Mouse (Mus musculus) cerebellum, adult 11-12 months (tissue): ENCODE measurements around the gene Dcst1.

ENCODE experiments used
- DNase-seq: peaks from one replicate; pipeline ENCODE4 v3.0.0; 2022

Gene Dcst1

DNA sequence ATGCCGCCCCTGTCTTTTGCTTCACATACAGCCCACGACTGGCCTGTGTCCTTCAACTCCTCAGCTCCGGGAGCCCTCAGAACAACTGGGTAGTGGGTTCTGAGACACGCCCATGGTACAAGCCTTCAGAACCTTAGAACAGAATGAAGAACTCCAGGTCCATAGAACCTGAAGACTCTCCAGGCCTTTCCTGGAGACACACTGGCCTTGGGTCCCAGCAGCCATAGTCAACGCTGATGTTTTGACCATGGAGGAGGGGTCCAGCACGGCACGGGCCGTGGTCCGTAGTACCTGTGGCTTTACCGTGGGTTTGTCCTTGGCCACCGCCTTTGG is at the start of gene Dcst1:
Gene Dcst1 (minus strand): TSS at position 101 of the 333 bp plus-strand sequence.
- DNase-seq, result no peak

DNA sequence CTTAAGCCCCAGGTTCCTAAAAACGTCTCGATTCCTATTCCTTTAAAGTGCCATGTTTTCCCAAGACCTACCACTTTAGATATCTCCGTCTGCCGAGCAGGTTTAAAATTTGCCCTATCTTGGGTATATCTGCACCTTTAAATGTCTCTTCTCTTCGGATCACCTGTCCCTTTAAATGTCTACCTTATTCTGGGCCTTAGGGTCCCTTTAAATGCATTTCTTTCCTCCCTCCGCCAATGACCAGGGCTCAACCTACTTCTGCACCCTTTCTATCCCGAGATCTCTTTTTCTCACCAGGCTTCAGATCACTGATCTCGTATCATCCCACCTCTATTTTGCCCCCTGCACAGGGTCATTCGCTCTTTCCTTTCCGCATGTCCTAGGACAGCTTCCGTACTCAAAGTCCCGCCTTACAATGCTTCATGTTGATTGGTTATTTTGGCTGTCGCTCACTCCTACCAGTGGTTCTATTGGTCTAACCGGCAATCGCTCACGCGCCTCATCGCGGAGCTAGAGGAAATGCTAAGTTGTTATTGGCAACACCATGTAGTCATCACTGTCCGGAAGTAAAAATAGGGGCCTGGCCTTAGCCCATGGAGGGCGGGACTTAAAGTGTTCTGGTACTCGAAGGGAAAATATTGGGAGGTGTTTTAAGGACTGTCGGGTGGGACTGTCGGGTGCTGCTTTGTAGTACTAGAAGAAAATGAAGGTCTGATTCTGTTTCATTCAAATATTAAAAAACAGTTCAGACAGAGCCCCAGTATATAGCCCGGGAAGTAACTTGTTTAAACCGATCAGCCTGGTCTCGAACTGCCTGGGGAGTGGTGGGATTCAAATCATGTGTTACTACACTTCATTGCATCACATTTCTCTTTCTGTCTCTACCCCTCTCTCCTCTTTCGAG is 46.7 kb upstream of the Dcst1 start, which contains the start of gene Flad1:
Gene Flad1 (minus strand): TSS at position 381 of the 904 bp plus-strand sequence.
- DNase-seq, result peak; percentile 99

DNA sequence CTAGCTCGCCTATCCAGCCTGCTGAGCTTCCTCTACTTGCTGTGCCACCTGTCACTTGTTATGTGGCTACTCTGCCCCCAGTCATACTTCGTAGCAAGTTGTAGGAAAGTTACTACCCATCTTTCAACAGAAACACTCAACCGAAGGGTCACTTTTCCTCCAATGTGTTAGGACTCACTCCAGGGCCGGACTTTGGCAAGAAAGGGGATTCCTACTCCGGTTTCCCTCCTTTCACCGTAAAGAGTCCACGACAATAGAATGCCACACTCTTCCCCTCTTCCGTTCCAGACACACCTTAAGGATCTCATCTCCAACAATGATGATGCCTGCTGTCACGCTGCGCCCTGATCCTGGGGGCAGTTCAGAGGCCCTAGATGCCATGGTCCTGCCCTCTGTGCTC is 45.8 kb upstream of the Dcst1 start:
- no peak for DNase-seq

DNA sequence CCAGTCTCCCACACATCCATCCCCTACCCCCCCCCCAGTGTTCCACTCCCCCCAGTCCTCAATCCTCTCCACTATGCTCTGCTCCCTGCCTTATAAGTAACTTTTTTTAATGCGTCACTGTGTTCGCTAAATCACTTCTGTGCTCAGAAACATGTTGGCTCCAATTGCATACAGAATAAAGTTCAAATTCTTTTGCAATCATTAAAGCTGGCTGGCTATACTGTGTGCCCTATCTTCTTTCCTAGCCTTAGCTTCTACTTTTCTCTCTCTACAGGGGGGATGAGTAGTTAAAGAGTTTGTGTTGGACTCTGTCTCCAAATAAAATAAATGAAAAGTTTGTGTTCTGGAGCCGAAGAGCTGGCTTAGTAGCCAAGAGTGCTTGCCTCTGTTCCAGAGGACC is 44.6 kb upstream of the Dcst1 start:
- no peak for DNase-seq

DNA sequence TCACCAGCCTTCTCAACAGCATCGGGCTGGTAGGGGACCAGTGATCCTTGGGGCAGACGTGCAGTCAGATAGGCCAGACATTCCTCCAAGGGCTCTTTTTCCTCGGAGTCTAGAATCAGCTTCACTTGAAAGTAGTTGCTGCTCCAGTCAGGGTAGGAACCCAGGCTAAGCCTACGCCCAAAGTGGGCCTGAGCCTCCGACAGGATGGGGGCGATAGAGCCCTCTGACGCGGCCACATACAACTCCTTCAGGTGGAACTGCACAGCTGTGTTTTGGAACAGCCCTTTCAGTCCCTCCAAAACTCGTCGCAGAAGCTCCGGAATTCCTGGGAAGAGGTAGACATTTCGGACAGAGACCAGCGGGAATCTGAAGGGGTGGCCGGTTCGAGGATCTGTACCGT is 43.4 kb upstream of the Dcst1 start:
- DNase-seq, result no peak

DNA sequence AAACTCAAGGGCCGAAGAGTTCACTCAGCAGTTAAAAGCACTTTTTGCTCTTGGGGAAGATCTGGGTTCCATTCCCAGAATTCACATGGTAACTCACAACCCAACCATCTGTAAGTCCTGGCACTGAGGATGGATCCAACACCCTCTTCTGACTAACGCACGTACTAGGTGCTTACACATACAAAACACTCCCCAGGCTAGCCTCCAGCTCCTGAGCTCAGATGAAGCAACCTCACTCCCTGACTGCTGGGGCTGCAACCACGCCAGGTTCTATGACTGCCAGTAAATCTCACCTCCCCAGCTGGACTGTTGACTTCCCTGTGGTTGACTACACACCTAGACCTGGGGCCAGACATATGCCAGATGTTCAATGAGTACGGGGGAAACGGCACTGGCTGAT is 41.8 kb upstream of the Dcst1 start:
- DNase-seq, result no peak

DNA sequence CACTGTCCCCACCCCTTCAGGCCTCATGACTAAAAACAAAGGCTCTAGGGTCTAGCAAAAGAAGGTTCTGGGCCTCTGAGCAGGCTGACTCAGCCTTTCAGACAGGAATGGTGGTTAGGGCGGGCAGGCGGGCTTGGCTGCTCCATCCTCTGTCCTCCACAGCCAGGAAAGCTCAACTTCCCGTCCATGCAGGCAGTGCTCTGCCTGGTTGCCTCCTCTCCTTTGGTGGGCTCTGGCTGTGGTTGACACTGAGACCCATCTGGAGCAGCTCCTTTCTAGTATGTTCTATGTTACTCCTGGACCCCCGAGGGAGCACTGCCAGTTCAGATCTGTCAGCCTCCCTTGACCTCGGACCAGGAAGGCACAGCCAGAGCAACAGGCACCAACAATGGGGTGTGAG is 37.6 kb upstream of the Dcst1 start, which contains the start of gene Lenep:
Gene Lenep (minus strand): TSS at position 101 of the 400 bp plus-strand sequence.
- no peak for DNase-seq

DNA sequence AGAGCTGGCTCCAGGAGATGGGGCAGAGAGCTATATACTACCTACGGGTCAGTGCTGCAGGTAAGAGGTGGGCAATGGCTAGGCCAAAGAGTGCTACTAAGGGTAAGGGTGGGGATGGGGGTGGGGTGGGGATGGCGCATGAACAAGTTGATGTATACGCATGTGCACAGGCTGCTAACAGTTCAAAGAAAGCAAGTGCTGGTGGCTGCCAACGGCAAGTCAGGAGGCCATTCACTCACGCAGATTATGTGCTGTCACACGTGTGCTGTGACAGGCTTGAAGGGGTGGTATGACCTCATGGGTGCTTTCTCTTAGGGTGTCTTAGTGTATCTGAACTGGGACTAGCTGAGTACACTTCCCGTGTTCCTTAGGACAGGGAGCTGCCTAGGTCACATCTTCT is 36.3 kb upstream of the Dcst1 start:
- no peak for DNase-seq

DNA sequence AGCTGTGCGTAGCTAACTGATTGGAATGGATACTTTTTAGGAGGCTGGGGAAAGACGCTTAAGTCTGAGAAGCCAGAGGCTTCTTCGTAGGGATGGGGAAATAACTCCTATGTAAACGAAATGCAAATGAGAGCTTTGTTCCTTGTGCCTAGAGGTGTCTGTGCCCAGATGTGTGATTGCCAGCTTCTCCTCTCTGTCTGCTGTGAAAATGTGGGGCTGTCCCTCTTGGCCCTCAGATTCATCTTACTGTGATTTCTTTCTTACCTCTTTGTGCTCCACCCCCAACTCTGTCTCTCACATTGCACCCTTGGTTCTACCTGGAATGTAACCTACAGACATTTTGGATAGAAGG is 31.6 kb upstream of the Dcst1 start:
- DNase-seq, result peak; percentile 34

DNA sequence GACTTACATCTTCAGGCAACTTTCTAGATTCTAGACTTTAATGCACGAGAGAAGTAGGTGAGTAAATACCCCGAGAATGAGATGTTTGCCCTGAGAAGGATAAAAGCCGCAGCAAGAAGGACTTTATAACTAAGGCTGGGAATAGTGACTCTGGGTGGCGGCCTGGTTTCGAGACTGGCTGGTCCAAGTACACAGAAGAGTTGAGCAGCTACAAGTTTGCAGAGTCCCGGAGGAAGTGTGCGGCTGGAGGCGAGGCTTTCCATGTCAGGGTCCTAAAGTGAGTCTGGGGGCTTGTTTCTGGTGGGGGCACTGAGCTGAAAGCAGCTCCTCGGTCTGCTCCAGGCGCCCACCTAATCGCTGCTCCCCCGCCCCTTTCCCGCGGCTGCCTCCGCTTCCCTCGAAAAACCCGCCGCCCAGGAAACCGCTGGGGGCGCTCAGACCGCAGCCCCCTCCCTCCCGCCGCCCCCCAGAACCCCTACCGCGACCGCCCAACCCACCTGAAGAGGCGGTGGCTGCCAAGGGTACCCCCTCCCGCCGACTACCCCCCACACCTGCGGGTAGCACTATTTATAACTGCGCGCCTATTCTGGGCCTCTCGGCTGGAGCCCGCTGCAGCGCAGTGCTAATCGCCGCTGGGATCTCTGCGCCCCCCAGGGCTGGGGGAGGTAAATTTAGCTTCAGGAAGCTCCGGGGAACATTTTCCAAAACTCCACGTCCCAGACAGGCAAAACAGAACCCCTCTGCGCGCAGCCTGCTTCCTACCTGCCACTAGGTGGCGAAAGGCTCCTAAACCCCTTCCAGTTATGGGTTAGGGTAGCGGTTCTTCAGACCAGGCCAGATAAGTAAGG is 31.0 kb upstream of the Dcst1 start:
- peak; percentile 75 for DNase-seq

DNA sequence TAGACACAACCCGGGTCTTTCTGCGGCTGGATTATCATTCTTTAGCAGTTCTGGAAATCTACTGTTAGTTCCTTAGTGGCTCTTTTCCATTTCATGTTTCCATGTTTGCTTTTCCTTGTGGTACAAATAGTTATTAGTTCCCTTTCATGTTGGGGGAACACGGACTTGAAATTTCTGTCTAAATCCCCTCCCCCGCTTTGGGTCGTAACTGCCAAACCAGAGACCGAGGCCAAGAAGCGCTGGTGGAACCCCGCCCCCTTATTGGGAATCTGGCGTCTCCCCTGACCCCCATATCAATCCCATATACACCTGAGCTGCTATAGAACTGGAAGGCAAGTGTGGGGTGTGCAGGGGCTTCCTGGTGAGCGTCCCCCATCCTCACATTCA is 30.4 kb upstream of the Dcst1 start:
- peak; percentile 71 for DNase-seq

DNA sequence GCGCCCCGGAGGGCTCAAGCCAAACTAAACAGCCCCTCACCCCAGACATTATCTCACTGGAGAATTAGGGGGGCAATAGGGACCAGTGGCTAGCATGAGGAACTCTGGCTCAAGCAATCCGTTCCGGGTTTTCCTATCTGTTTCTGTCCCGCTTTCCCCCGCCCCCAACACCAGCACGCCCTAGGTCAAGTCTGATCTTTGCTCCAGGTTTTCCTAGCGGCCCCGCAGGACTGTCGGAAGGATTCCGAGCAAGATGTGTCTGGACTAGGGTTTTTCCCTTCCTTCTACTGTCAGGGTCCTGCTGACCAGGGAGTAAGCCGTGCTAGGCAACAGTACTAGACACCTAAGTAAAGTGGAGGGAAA is 29.8 kb upstream of the Dcst1 start:
- DNase-seq, result peak; percentile 91

DNA sequence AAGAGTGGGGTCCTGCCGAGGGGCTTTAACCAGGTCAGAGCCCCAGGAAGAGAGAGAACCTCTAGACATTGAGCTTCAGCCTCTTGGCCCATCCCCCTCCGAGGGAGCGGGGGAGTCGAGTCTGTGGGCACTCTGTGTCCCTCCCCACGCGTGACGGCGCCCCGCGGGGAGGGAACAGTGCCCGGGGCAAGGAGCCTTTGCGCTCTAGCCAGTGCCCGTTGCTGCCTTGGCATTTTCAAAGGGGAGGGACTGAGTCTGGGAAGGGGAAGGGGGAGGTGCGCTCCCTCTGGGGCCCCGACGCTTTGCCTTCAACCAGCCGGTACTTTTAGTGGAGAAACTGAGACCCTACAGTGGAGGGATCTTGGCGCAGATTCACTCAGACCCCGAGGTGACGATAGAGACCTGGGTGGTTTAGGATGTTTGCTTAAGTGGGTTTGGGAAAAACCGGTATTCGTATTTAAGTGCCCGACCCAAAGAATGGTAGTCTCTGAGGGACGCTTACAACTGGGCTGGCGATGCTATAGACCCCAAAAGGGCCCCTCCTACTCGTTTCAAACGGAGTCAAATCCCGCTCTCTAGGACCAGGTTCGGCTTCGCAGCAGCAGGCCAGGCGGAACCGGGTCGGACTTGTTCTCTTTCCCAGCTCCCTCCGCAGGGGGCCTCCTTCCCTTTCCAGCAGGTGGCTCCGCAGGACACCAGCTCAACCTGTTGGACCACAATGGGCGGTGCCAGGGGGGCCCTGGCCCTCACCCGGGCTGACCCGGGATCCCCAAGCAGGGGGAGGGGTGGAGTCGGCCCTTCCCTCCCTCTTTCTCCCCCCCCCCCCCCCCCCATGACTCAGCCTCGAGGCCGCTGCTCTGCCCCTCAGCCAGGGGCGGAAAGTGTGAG is 29.2 kb upstream of the Dcst1 start, which contains the start of gene Zbtb7b:
Gene Zbtb7b (minus strand): TSS at position 771 of the 888 bp plus-strand sequence.
- peak; percentile 94 for DNase-seq

DNA sequence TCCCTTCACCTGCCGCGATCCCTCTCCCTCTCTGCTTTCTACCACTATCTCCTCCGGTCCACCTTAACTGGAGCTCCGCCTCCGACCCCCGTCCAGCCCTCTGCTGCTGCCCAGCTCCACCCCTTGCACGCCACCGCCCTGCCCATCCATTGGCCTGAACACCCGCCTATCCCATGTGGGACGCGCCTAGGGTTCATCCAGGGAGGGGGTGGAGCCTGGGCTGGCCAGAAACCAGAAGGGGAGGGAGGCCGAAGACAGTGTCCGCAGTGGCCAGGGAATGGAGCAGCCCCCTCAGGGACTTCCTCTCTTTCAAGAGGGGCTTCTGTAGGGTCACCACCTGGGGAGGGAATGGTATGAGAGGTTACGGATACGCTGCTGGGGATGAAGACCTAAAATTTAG is 28.6 kb upstream of the Dcst1 start:
- DNase-seq, result peak; percentile 99

DNA sequence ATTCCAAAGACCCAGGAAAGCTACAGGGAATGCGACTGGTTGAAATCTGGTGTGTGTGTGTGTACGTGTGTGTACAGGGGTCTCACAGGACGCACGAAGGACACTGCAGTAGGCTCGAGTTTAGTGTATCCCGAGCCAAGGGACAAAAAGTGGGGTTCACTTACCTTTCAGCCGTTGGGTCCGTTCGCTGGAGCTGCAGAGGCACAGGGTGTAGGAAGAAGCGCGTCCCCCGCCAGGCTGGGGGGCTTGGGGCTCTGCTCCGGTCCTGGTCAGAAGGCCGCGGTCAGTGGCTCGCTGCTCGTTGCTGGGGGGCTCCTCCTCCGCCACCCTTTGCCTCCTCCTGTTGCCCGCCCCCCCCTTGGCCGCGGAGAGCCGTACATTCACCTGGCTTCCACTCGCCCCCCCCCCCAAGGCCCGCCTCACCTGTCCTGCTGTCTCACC is 27.8 kb upstream of the Dcst1 start:
- DNase-seq, result peak; percentile 82

DNA sequence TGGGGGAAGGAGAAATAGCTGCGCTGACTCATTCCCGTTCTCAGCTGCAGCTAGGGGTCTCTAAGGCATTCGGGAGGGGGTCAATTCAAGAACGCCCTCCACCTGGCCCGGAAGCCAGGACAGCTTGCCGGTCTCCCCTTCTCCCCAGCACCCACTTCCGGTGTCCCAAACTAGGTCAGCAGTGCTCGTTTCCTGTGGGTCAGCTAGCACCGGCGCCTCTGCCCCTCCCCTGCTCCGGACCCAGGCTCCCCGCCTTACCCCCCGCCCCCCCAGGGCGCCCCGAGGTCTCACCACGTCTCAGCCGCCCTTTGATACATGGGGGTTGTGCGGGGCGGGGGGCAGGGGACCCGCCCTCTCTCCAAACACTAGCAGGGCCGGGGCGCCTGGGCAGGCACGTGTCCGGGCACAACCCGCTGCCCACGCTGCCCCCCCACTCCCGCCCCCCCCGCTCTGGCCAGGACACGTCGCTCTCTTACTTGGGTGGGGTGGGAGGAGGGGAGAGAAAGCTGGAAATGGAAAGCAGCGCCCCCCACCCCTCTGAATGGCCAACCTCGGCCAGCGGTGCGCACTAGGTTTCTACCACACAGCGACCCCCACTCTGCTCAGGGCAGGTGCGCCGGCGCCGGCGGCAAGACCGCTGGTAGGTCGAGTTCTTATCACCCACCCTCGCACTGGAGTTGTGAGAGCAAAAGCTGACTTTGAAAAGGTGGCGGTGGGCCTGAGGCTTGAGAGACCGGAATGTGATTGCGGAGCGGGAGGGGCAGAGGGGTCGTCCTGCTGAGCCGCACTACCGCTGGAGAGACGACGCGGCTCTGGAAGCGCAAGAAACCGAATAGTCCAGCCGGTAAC is 26.8 kb upstream of the Dcst1 start:
- peak; percentile 82 for DNase-seq

DNA sequence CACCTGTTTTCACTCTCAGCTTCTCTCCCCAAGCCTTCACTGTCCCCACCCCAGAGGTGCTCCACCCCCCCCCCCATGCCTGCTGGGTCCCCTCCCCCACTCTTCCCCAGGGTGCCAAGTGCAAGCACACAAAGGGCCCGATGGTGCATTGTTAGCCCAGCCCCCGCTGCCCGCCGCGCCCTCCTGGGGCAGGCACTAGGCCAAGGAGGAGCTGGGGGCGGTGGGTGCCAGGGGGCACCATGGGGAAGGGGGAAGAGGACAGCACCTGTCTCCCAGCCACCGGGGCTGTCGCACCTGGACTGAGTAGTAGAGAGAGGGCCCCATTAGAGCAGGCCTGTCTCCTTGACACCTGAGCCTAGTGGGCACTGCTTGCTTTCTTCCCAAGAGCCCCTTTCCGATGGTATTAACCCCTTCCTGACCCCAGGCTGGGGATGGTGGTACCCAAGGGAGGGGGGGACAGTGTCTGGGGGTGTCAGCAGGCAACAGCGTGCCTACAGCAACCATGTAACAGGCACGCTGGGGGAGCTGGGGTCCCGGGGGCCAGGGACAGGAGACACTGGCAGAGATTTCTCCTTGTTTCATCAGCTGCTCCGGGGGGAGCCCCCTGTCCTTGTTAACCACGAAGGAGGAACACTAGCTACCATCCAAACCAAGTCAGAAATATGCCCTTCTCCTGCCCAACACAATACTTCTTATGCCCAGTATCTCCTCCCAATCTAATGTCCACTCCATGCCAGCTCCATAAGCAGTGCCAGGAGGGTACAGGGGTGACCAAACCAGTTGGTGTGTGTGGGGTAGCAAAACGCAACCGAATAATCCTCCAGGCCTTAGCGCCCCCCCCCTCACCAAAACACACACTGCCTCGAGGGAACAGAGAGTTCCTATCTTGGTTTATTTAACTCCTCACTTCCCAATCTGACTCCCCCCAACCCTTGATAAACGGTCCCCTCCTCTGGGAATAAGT is 25.9 kb upstream of the Dcst1 start:
- DNase-seq, result peak; percentile 74

DNA sequence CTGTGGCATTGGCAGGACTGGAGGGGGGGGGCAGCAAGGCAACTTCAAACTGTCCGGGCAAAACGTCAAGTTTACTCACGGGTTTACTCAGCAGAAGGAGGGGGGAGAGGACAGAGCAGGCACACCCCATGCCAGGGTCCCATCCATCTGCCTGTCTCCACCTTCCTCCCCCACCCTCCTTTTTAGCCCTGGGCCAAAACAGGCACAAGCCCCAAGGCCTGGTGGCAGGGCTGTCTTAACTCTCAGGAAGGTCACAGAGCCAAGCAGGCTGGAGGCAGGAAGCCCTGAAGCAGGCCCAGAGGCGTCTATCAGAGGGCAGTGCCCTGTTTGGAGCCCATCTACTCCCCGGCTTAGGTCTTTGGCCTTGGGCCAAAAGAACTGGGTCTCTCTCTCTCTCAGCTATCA is 25.1 kb upstream of the Dcst1 start:
- peak; percentile 74 for DNase-seq

DNA sequence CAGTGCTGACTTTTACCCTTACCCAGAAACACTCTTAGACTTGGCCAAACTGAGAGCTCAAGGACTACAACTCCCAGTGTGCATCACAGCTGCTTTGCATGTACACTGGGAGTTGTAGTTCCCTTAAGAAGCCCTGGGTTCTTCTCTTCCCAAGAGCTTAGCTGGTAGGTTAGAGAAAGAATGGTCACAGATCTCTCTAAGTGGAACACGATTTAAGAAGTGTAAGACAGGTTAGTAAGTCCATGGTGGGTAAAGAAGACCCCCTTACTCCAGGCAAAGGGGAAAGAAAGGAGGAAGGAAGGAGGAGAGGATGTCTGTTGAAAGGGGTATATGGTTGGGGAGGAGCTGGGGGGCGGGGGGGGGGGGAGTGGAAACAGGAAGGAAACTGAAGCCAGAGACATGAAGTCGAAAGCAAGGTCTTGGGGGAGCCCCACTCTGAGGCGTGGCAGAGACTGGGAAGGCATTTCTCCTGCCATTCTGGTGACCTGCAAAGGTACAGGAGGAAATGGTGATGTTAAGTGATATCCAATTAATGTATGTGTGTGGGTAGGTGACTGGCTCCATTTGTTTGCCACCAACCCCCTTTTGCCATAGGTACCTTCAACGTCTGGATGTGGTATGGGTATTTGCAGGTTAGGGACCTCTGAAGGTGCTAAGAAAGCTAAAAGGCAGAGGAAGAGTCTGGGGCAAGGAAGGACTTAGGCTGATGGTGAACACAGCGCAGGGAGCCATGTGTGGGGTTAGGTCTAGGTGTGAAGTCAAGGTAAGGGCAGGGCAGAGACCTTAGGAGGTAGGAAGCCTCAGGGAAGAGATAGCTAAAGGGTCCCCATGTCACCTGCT is 24.1 kb upstream of the Dcst1 start:
- DNase-seq, result peak; percentile 34
